Mouse (Mus musculus) lung, adult 2 months (tissue): ENCODE results near the gene Lmod3.

Source experiments
- CTCF ChIP-seq: fragments of 200-500 bp; IDR thresholded peaks from 2 replicates; pipeline ENCODE4 v1.5.1; 2011; ENCODE audit warnings: mild to moderate bottlenecking, low read length, control low read depth; ENCODE audit not compliant: insufficient read depth
- POLR2A ChIP-seq: fragments of 200-500 bp; IDR thresholded peaks from 2 replicates; pipeline ENCODE4 v1.6.1; 2011; ENCODE audit warnings: low read depth, mild to moderate bottlenecking, control low read depth, low read length, borderline replicate concordance; ENCODE audit errors: extremely low read depth

GRCm38 (mm10) chr6:97269596-97269995 lies 17.0 kb upstream of the Lmod3 start:
- no peak for TF ChIP-seq CTCF
- TF ChIP-seq POLR2A = no peak
